Mouse (Mus musculus) common myeloid progenitor, adult 5-6 weeks (primary cell): ENCODE measurements around the gene Rassf10. TPM values are rescaled to one million over a fixed set of nuclear protein-coding genes. Genes with fewer than 3 reads are reported as not detected.
A peak's percentile ranks its signal among the peaks of the same experiment; 100 is the strongest.

Experiments
- ATAC-seq: replicated peaks from 2 replicates; pipeline ENCODE4 v1.8.0; 2016; ENCODE audit warnings: low read depth, mild to moderate bottlenecking, moderate TSS enrichment, inconsistent platforms; ENCODE audit not compliant: poor library complexity, severe bottlenecking
- total RNA-seq: library from RNA; stranded (forward); fragments of 200-1000, 187-1606 nt; gene quantifications from 2 replicates; pipeline ENCODE4 v1.2.3, GENCODE M21; 2017

Gene Rassf10
- not detected in 2 replicates for total RNA-seq

- peak; percentile 83 for ATAC-seq
Measured at GRCm38 (mm10) chr7:112953777-112954291, at the start of gene Rassf10. TSS of gene Rassf10 (plus strand) at chr7:112953962.

GRCm38 (mm10) chr7:112906848-112907247 lies 46.9 kb upstream of the Rassf10 start:
- no peak for ATAC-seq

- ATAC-seq: no peak
Measured at GRCm38 (mm10) chr7:112907468-112907867, 46.3 kb upstream of the Rassf10 start.

GRCm38 (mm10) chr7:112909164-112909563 lies 44.6 kb upstream of the Rassf10 start:
- ATAC-seq: no peak

- ATAC-seq: no peak
Measured at GRCm38 (mm10) chr7:112912969-112913368, 40.8 kb upstream of the Rassf10 start.

GRCm38 (mm10) chr7:112915571-112915970 lies 38.2 kb upstream of the Rassf10 start:
- ATAC-seq: no peak

- ATAC-seq: peak; percentile 19; the same call in 1 of the 2 replicates
Measured at GRCm38 (mm10) chr7:112917613-112918278, 36.0 kb upstream of the Rassf10 start.

- peak; percentile 43 for ATAC-seq
Measured at GRCm38 (mm10) chr7:112918279-112918991, 35.3 kb upstream of the Rassf10 start.

GRCm38 (mm10) chr7:112919845-112920244 lies 33.9 kb upstream of the Rassf10 start:
- peak; percentile 45; the same call in 1 of the 2 replicates for ATAC-seq

GRCm38 (mm10) chr7:112922801-112923200 lies 31.0 kb upstream of the Rassf10 start:
- no peak for ATAC-seq

- ATAC-seq: no peak
Measured at GRCm38 (mm10) chr7:112923712-112924111, 30.1 kb upstream of the Rassf10 start.

GRCm38 (mm10) chr7:112930669-112931068 lies 23.1 kb upstream of the Rassf10 start:
- no peak for ATAC-seq

GRCm38 (mm10) chr7:112935876-112936275 lies 17.9 kb upstream of the Rassf10 start:
- peak; percentile 53; the same call in 1 of the 2 replicates for ATAC-seq

- ATAC-seq: peak; percentile 56
Measured at GRCm38 (mm10) chr7:112937089-112937488, 16.7 kb upstream of the Rassf10 start.

GRCm38 (mm10) chr7:112938959-112939358 lies 14.8 kb upstream of the Rassf10 start:
- ATAC-seq: no peak

GRCm38 (mm10) chr7:112942567-112942966 lies 11.2 kb upstream of the Rassf10 start:
- no peak for ATAC-seq

- no peak for ATAC-seq
Measured at GRCm38 (mm10) chr7:112943056-112943455, 10.7 kb upstream of the Rassf10 start.

- no peak for ATAC-seq
Measured at GRCm38 (mm10) chr7:112946706-112947105, 7.1 kb upstream of the Rassf10 start.

GRCm38 (mm10) chr7:112954351-112955102 lies 765 bp downstream of the Rassf10 start:
- ATAC-seq: no peak

- peak; percentile 43; the same call in 1 of the 2 replicates for ATAC-seq
Measured at GRCm38 (mm10) chr7:112955103-112955827, 1.5 kb downstream of the Rassf10 start.
